Mouse (Mus musculus) myocyte (in vitro differentiated cells): ENCODE data around the gene Cd164. TPM values are rescaled to one million over a fixed set of nuclear protein-coding genes. Genes with fewer than 3 reads are reported as not detected.
A peak's percentile ranks its signal among the peaks of the same experiment; 100 is the strongest.

Experiments used
- H3K27me3 ChIP-seq: one replicate; pipeline ENCODE4 v1.6.1; 2011; ENCODE audit not compliant: control insufficient read depth, insufficient read depth, insufficient read length
- H3K36me3 ChIP-seq: one replicate; pipeline ENCODE4 v1.6.1; 2011; ENCODE audit not compliant: control insufficient read depth, insufficient read depth
- H3K4me2 ChIP-seq: one replicate; pipeline ENCODE4 v1.6.1; 2011; ENCODE audit warnings: low read depth, control low read depth
- H3K4me3 ChIP-seq: one replicate; pipeline ENCODE4 v1.5.1; 2011; ENCODE audit warnings: mild to moderate bottlenecking, control low read depth, moderate library complexity
- H3K79me2 ChIP-seq: one replicate; pipeline ENCODE4 v1.6.1; 2011; ENCODE audit not compliant: control insufficient read depth, insufficient read depth
- H3ac ChIP-seq: one replicate; pipeline ENCODE4 v1.6.1; 2011; ENCODE audit not compliant: control insufficient read depth, insufficient read length
- CEBPB ChIP-seq: IDR thresholded peaks from 2 replicates; pipeline ENCODE4 v1.6.1; 2011; ENCODE audit warnings: mild to moderate bottlenecking, moderate library complexity; ENCODE audit not compliant: poor library complexity, insufficient read depth, severe bottlenecking
- E2F4 ChIP-seq: IDR thresholded peaks from one replicate; pipeline ENCODE4 v1.6.1; 2011; ENCODE audit warnings: mild to moderate bottlenecking, control low read depth, moderate library complexity; ENCODE audit not compliant: insufficient read depth
- MAX ChIP-seq: IDR thresholded peaks from one replicate; pipeline ENCODE4 v1.6.1; 2011; ENCODE audit warnings: low read depth, mild to moderate bottlenecking, control low read depth
- MYOD1 ChIP-seq, 3 experiments: IDR thresholded peaks; one replicate each; pipeline ENCODE4 v1.6.1; 2011; ENCODE audit warnings: control low read depth in 2 of 3, low read depth in 2 of 3, mild to moderate bottlenecking in 2 of 3, moderate library complexity in 1 of 3; ENCODE audit not compliant: insufficient read length in 2 of 3, control insufficient read depth in 1 of 3
- MYOG ChIP-seq, 3 experiments: IDR thresholded peaks; one replicate each; pipeline ENCODE4 v1.6.1; 2011; ENCODE audit warnings: control low read depth in 2 of 3, low read depth in 2 of 3, mild to moderate bottlenecking in 2 of 3; ENCODE audit not compliant: insufficient read length in 2 of 3, control insufficient read depth in 1 of 3, insufficient read depth in 1 of 3
- POLR2A ChIP-seq: IDR thresholded peaks from one replicate; pipeline ENCODE4 v1.6.1; 2011; ENCODE audit warnings: low read depth, mild to moderate bottlenecking, control low read depth, moderate library complexity; ENCODE audit not compliant: insufficient read length
- POLR2AphosphoS2 ChIP-seq: IDR thresholded peaks from one replicate; pipeline ENCODE4 v1.6.1; 2011; ENCODE audit warnings: low read depth, control low read depth; ENCODE audit not compliant: insufficient read length
- REST ChIP-seq: IDR thresholded peaks from one replicate; pipeline ENCODE4 v1.6.1; 2011; ENCODE audit warnings: mild to moderate bottlenecking, control low read depth, moderate library complexity; ENCODE audit not compliant: insufficient read depth, insufficient read length
- SRF ChIP-seq: IDR thresholded peaks from one replicate; pipeline ENCODE4 v1.6.1; 2011; ENCODE audit warnings: low read depth; ENCODE audit not compliant: control insufficient read depth, insufficient read length
- TCF12 ChIP-seq: IDR thresholded peaks from one replicate; pipeline ENCODE4 v1.6.1; 2011; ENCODE audit warnings: mild to moderate bottlenecking, control low read depth; ENCODE audit not compliant: poor library complexity, insufficient read depth, severe bottlenecking
- TCF3 ChIP-seq: IDR thresholded peaks from one replicate; pipeline ENCODE4 v1.6.1; 2011; ENCODE audit warnings: low read depth, control low read depth; ENCODE audit not compliant: insufficient read length
- USF1 ChIP-seq: IDR thresholded peaks from one replicate; pipeline ENCODE4 v1.6.1; 2011; ENCODE audit warnings: low read depth, mild to moderate bottlenecking, control low read depth, moderate library complexity
- polyA plus RNA-seq: library from polyadenylated mRNA; unstranded; fragments of >200 nt; fragmentation: generic; extraction: Trizol; gene quantifications from one replicate; pipeline ENCODE4 v1.2.1, GENCODE M21; 2012; ENCODE audit warnings: missing spikeins

Cd164 gene
- polyA plus RNA-seq, 1 experiment = 203 TPM

DNA sequence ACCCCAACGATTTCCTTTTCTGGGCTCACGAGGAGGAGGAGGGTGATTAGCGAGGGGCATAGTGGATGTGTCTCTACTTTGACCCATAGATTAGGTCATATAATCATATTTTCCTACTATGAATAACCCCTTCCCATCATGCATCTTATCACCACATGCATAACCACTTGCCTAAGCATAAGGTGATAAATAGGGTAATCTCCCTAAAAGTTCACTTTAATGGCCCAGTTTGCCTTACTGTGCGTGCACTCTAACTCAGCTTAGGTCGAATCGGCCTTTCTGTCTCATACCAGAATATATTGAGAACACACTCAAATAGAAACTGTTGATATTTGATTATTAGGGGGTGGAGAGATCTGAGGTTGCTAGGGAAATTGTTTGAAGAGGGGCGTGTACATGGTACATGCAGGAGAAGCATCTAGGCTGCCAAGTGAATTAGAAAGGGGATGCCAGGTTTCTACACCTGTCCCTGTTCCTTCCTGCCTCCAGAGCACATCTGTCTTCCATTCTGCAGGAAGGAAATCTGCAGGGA is 26.1 kb downstream of the Cd164 start:
- no peak overlapping the region for H3K4me2 ChIP-seq
- no peaks in the 10 kb centered on the region for H3K79me2 ChIP-seq
- no peak overlapping the region for H3ac ChIP-seq
- no peaks in the 10 kb centered on the region for H3K27me3 ChIP-seq
- H3K4me3 ChIP-seq = no peak overlapping the region
- H3K36me3 ChIP-seq = no peaks in the 10 kb centered on the region
- TF ChIP-seq REST = no peak
- TF ChIP-seq POLR2A = no peak
- TF ChIP-seq POLR2AphosphoS2 = no peak
- TF ChIP-seq CEBPB = no peak
- TF ChIP-seq USF1 = no peak

GRCm38 (mm10) chr10:41546396-41547165 is 27.4 kb downstream of the Cd164 start:
- Histone ChIP-seq H3K4me3 (no peak overlapping the region), H3K4me2 (no peak overlapping the region), H3ac (no peak overlapping the region), H3K27me3 (no peaks in the 10 kb centered on the region), H3K36me3 (no peaks in the 10 kb centered on the region), H3K79me2 (no peaks in the 10 kb centered on the region)
- no peak for TF ChIP-seq MAX
- TF ChIP-seq MYOD1 (IDR thresholded peaks at IDR 0.05; ENCODE audit: control insufficient read depth in 1 of 3, insufficient read length in 2 of 3, low read depth in 2 of 3) = no peak
- no peak for TF ChIP-seq USF1
- no peak for TF ChIP-seq POLR2AphosphoS2
- TF ChIP-seq POLR2A = no peak
- TF ChIP-seq SRF = no peak
- TF ChIP-seq TCF12 = no peak
- TF ChIP-seq MYOG (IDR thresholded peaks at IDR 0.05; ENCODE audit: control insufficient read depth in 1 of 3, insufficient read depth in 1 of 3, insufficient read length in 2 of 3, low read depth in 2 of 3) = no peak
- no peak for TF ChIP-seq E2F4
- no peak for TF ChIP-seq CEBPB

GRCm38 (mm10) chr10:41550711-41551110 is 31.5 kb downstream of the Cd164 start:
- H3K27me3 ChIP-seq = no peaks in the 10 kb centered on the region
- peak overlapping the region; percentile 48 for H3K4me2 ChIP-seq
- no peak for TF ChIP-seq USF1
- no peak for TF ChIP-seq POLR2A
- TF ChIP-seq TCF12 = no peak
- TF ChIP-seq E2F4 = no peak
- no peak for TF ChIP-seq MYOG (IDR thresholded peaks at IDR 0.05; ENCODE audit: control insufficient read depth in 1 of 3, insufficient read depth in 1 of 3, insufficient read length in 2 of 3, low read depth in 2 of 3)
- no peak for TF ChIP-seq MYOD1 (IDR thresholded peaks at IDR 0.05; ENCODE audit: control insufficient read depth in 1 of 3, insufficient read length in 2 of 3, low read depth in 2 of 3)
- TF ChIP-seq TCF3 = no peak
- TF ChIP-seq SRF = no peak
- no peak overlapping the region for H3K4me3 ChIP-seq
- H3K79me2 ChIP-seq = no peaks in the 10 kb centered on the region
- H3ac ChIP-seq = no peak overlapping the region
- H3K36me3 ChIP-seq = no peaks in the 10 kb centered on the region

GRCm38 (mm10) chr10:41552319-41552718 is 33.1 kb downstream of the Cd164 start:
- Histone ChIP-seq H3K79me2 (no peaks in the 10 kb centered on the region), H3ac (no peak overlapping the region), H3K27me3 (no peaks in the 10 kb centered on the region), H3K36me3 (no peaks in the 10 kb centered on the region), H3K4me3 (no peak overlapping the region), H3K4me2 (peak overlapping the region; percentile 48)
- no peak for TF ChIP-seq MAX
- TF ChIP-seq TCF12 = no peak
- no peak for TF ChIP-seq POLR2AphosphoS2
- TF ChIP-seq SRF = no peak
- no peak for TF ChIP-seq MYOD1 (IDR thresholded peaks at IDR 0.05; ENCODE audit: control insufficient read depth in 1 of 3, insufficient read length in 2 of 3, low read depth in 2 of 3)

DNA sequence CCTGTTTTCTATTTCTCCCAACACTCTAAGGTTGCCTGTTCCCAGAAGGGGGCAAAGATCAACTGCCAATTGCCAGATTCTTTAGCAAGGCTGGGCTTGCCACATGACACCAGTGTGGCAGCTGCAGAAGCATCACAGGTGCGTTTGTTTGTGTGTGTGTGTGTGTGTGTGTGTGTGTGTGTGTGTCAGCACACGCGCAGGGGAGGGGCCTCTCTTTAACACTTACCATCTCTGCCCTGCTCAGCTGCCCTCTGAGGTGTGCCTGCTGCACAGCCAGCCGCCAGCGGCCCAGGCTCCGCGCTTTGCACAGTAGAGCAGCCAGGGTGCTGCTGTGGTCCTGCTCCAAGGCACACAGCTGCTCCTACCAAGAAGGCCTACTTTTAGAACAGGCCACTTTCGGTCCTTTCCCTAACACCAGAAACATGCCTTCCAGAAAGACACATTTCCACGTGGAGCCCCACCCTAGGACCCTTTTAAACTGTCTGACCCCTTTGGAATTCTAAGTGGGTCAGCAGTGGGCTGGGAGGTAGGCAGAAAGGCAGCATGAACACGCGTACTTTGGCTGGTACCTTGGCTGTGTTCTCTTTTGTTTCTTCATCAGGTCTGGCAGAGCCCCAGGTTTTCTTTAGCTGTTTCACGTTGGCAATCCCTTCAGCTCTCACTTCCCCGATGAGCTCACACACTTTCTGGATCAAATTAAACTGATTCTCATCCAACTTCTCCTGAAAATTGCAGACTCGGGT is 33.8 kb downstream of the Cd164 start:
- H3K4me2 ChIP-seq = peak overlapping the region; percentile 74
- no peaks in the 10 kb centered on the region for H3K79me2 ChIP-seq
- no peaks in the 10 kb centered on the region for H3K27me3 ChIP-seq
- H3K4me3 ChIP-seq = no peak overlapping the region
- peak overlapping the region; percentile 15 for H3ac ChIP-seq
- TF ChIP-seq TCF12 (peak; percentile 98), E2F4 (no peak), SRF (no peak), MYOG (IDR thresholded peaks at IDR 0.05; ENCODE audit: control insufficient read depth in 1 of 3, insufficient read depth in 1 of 3, insufficient read length in 2 of 3, low read depth in 2 of 3) (peak; percentile 98 to 99 (median 99)), POLR2AphosphoS2 (no peak), REST (no peak), MAX (no peak), TCF3 (peak; percentile 97), POLR2A (peak; percentile 36), CEBPB (no peak), USF1 (peak; percentile 19), MYOD1 (IDR thresholded peaks at IDR 0.05; ENCODE audit: control insufficient read depth in 1 of 3, insufficient read length in 2 of 3, low read depth in 2 of 3) (peak; percentile 96 to 97 (median 97))
- H3K36me3 ChIP-seq = no peaks in the 10 kb centered on the region
